Mouse (Mus musculus) CD8-positive naive resting alpha-beta T cell, adult 57 days (primary cell): ENCODE data around the gene Cfap45. TPM values are rescaled to one million over a fixed set of nuclear protein-coding genes. Genes with fewer than 3 reads are reported as not detected.

Experiments used
- total RNA-seq: library from RNA; stranded (reverse); gene quantifications from one replicate; pipeline ENCODE4 v1.2.4, GENCODE M21; 2023

The Cfap45 gene
- 0.61 TPM for total RNA-seq

GRCm38 (mm10) chr1:172520576-172521440, at the start of gene Cfap45:
Gene Cfap45 (plus strand): TSS chr1:172520801.

GRCm38 (mm10) chr1:172475054-172475741, 45.4 kb upstream of the Cfap45 start, which contains the start of gene Slamf9:
Gene Slamf9 (plus strand): TSS chr1:172475358.

GRCm38 (mm10) chr1:172481540-172482280, 38.9 kb upstream of the Cfap45 start, which contains the start of gene Igsf9:
Gene Igsf9 (plus strand): TSS chr1:172481788.

GRCm38 (mm10) chr1:172499765-172500441, 20.7 kb upstream of the Cfap45 start, which contains the start of gene Tagln2:
Gene Tagln2 (plus strand): TSS chr1:172500047.

GRCm38 (mm10) chr1:172555638-172556037, 35.0 kb downstream of the Cfap45 start, which contains the start of gene Vsig8:
Gene Vsig8 (plus strand): TSS chr1:172555938.

GRCm38 (mm10) chr1:172590385-172590784, 69.8 kb downstream of the Cfap45 start, which contains the start of gene Slamf8:
Gene Slamf8 (minus strand): TSS chr1:172590568.

Other genes with a start within 250 kb of the Cfap45 start
- gene Atp1a2, start 222.7 kb upstream of the Cfap45 start, total RNA-seq, result not detected
- 0.12 TPM for gene Kcnj9, start 191.5 kb upstream of the Cfap45 start, total RNA-seq
- gene Kcnj10, start 179.6 kb upstream of the Cfap45 start, total RNA-seq, result 0.61 TPM
- 30.1 TPM for gene Pigm, start 144.3 kb upstream of the Cfap45 start, total RNA-seq
- not detected for gene Slamf9, start 45.4 kb upstream of the Cfap45 start, total RNA-seq
- 1.6 TPM for gene Igsf9, start 39.0 kb upstream of the Cfap45 start, total RNA-seq
- gene Tagln2, start 20.8 kb upstream of the Cfap45 start, total RNA-seq, result 306 TPM
- not detected for gene Vsig8, start 35.1 kb downstream of the Cfap45 start, total RNA-seq
- gene Slamf8, start 69.8 kb downstream of the Cfap45 start, total RNA-seq, result 0.70 TPM
- not detected for gene Fcrl6, start 81.8 kb downstream of the Cfap45 start, total RNA-seq
- gene Dusp23, start 112.2 kb downstream of the Cfap45 start, total RNA-seq, result 1.6 TPM
- not detected for gene Crp, start 177.3 kb downstream of the Cfap45 start, total RNA-seq